Mouse (Mus musculus): ENCODE measurements around the gene Cyp4v3.

DNA sequence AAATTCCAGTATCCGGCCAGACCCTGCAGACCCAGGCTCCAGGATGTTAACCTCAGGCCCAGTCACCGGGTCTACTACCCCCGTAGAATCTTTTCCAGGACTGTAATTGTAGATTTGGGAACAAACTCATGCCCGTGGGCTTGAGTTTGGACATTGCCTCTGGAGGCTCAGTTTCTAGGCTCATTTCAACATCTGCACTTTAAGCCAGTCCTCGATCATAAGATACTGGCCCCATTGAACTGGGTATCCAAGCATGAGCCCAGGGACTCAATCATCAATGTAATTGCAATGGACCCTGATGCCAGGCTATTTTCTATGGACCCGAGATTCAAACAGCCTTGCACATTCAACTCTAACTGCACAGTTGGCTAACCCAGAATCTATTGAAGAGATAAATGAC is 37.7 kb downstream of the Cyp4v3 start:
- TF ChIP-seq CTCF (IDR thresholded peaks at IDR 0.05) = no peak
- TF ChIP-seq EP300 (IDR thresholded peaks at IDR 0.05) = no peak
